Mouse (Mus musculus): ENCODE measurements around the gene Rmnd5a.
"Not testable (repeated sequence)": the region's sequence is repeated elsewhere in the genome, so short reads cannot be mapped to it uniquely, and the experiment has no call there.

The Rmnd5a gene

GRCm38 (mm10) chr6:71440492-71441250, at the start of gene Rmnd5a:
Gene Rmnd5a, minus strand, starts transcription at chr6:71440637.
- peak; percentile 100 for DNase-seq (ENCODE audit: low read depth, low spot score)

GRCm38 (mm10) chr6:71487966-71488365, 47.5 kb upstream of the Rmnd5a start:
- DNase-seq (ENCODE audit: low read depth, low spot score), result no peak

- no peak for DNase-seq (ENCODE audit: low read depth, low spot score)
Measured at GRCm38 (mm10) chr6:71486867-71487266, 46.4 kb upstream of the Rmnd5a start.

- no peak for DNase-seq (ENCODE audit: low read depth, low spot score)
Measured at GRCm38 (mm10) chr6:71486226-71486625, 45.8 kb upstream of the Rmnd5a start.

GRCm38 (mm10) chr6:71485246-71485645, 44.8 kb upstream of the Rmnd5a start:
- no peak for DNase-seq (ENCODE audit: low read depth, low spot score)

- no peak for DNase-seq (ENCODE audit: low read depth, low spot score)
Measured at GRCm38 (mm10) chr6:71481136-71481535, 40.7 kb upstream of the Rmnd5a start.

- DNase-seq (ENCODE audit: low read depth, low spot score), result no peak
Measured at GRCm38 (mm10) chr6:71480136-71480535, 39.7 kb upstream of the Rmnd5a start.

- DNase-seq (ENCODE audit: low read depth, low spot score), result not testable (repeated sequence)
Measured at GRCm38 (mm10) chr6:71479588-71479987, 39.2 kb upstream of the Rmnd5a start.

GRCm38 (mm10) chr6:71478816-71479568, 38.6 kb upstream of the Rmnd5a start:
- DNase-seq (ENCODE audit: low read depth, low spot score), result not testable (repeated sequence)

- no peak for DNase-seq (ENCODE audit: low read depth, low spot score)
Measured at GRCm38 (mm10) chr6:71476783-71477182, 36.3 kb upstream of the Rmnd5a start.

GRCm38 (mm10) chr6:71475604-71476003, 35.2 kb upstream of the Rmnd5a start:
- DNase-seq (ENCODE audit: low read depth, low spot score), result no peak

GRCm38 (mm10) chr6:71472786-71473185, 32.3 kb upstream of the Rmnd5a start:
- DNase-seq (ENCODE audit: low read depth, low spot score), result no peak

GRCm38 (mm10) chr6:71471830-71472520, 31.5 kb upstream of the Rmnd5a start:
- no peak for DNase-seq (ENCODE audit: low read depth, low spot score)

GRCm38 (mm10) chr6:71469291-71469690, 28.9 kb upstream of the Rmnd5a start:
- no peak for DNase-seq (ENCODE audit: low read depth, low spot score)

- no peak for DNase-seq (ENCODE audit: low read depth, low spot score)
Measured at GRCm38 (mm10) chr6:71467766-71468165, 27.3 kb upstream of the Rmnd5a start.

GRCm38 (mm10) chr6:71465146-71465545, 24.7 kb upstream of the Rmnd5a start:
- no peak for DNase-seq (ENCODE audit: low read depth, low spot score)

GRCm38 (mm10) chr6:71457956-71458608, 17.6 kb upstream of the Rmnd5a start:
- no peak for DNase-seq (ENCODE audit: low read depth, low spot score)

- DNase-seq (ENCODE audit: low read depth, low spot score), result not testable (repeated sequence)
Measured at GRCm38 (mm10) chr6:71453983-71454739, 13.7 kb upstream of the Rmnd5a start.

GRCm38 (mm10) chr6:71452792-71453191, 12.4 kb upstream of the Rmnd5a start:
- no peak for DNase-seq (ENCODE audit: low read depth, low spot score)

GRCm38 (mm10) chr6:71445560-71445959, 5.1 kb upstream of the Rmnd5a start:
- DNase-seq (ENCODE audit: low read depth, low spot score), result no peak

GRCm38 (mm10) chr6:71444756-71445155, 4.3 kb upstream of the Rmnd5a start:
- no peak for DNase-seq (ENCODE audit: low read depth, low spot score)

All from ES-CJ7 (cell line).